Mouse (Mus musculus): ENCODE measurements around the gene Olfr1221.
"Not testable (repeated sequence)": the region's sequence is repeated elsewhere in the genome, so short reads cannot be mapped to it uniquely, and the experiment has no call there.

Gene Olfr1221

GRCm38 (mm10) chr2:89117183-89117582 is at the start of gene Olfr1221:
TSS of gene Olfr1221 (minus strand) at chr2:89117283.
- no peak for DNase-seq (ENCODE audit: low read depth, low spot score)

- not testable (repeated sequence) for DNase-seq (ENCODE audit: low read depth, low spot score)
Measured at GRCm38 (mm10) chr2:89164711-89165110, 47.6 kb upstream of the Olfr1221 start.

GRCm38 (mm10) chr2:89163991-89164390 is 46.9 kb upstream of the Olfr1221 start, which contains the start of gene Olfr1224-ps1:
TSS of gene Olfr1224-ps1 (minus strand) at chr2:89164091.
- not testable (repeated sequence) for DNase-seq (ENCODE audit: low read depth, low spot score)

GRCm38 (mm10) chr2:89151460-89151859 is 34.4 kb upstream of the Olfr1221 start, which contains the start of gene Olfr1223:
TSS of gene Olfr1223 (minus strand) at chr2:89151560.
- no peak for DNase-seq (ENCODE audit: low read depth, low spot score)

- no peak for DNase-seq (ENCODE audit: low read depth, low spot score)
Measured at GRCm38 (mm10) chr2:89132954-89133353, 15.9 kb upstream of the Olfr1221 start, which contains the start of gene Olfr1222. TSS of gene Olfr1222 (minus strand) at chr2:89133054.

- DNase-seq (ENCODE audit: low read depth, low spot score): no peak
Measured at GRCm38 (mm10) chr2:89106735-89107134, 10.3 kb downstream of the Olfr1221 start, which contains the start of gene Olfr1220. TSS of gene Olfr1220 (minus strand) at chr2:89106835.

GRCm38 (mm10) chr2:89105651-89106050 is 11.4 kb downstream of the Olfr1221 start:
- DNase-seq (ENCODE audit: low read depth, low spot score): no peak

GRCm38 (mm10) chr2:89093848-89094247 is 23.2 kb downstream of the Olfr1221 start:
- DNase-seq (ENCODE audit: low read depth, low spot score): no peak

- no peak for DNase-seq (ENCODE audit: low read depth, low spot score)
Measured at GRCm38 (mm10) chr2:89083413-89083812, 33.7 kb downstream of the Olfr1221 start, which contains the start of gene Olfr1219. TSS of gene Olfr1219 (minus strand) at chr2:89083513.

- DNase-seq (ENCODE audit: low read depth, low spot score): no peak
Measured at GRCm38 (mm10) chr2:89081487-89081886, 35.6 kb downstream of the Olfr1221 start.

GRCm38 (mm10) chr2:89061087-89061486 is 56.0 kb downstream of the Olfr1221 start, which contains the start of gene Olfr1218:
TSS of gene Olfr1218 (minus strand) at chr2:89061187.
- DNase-seq (ENCODE audit: low read depth, low spot score): no peak

All from c-Kit-negative CD71-positive TER-119-positive erythroid progenitor cells, embryonic 14.5 days (primary cell).